7 mouse cellular contexts compared by ENCODE assay signal in the genomic region with DNA sequence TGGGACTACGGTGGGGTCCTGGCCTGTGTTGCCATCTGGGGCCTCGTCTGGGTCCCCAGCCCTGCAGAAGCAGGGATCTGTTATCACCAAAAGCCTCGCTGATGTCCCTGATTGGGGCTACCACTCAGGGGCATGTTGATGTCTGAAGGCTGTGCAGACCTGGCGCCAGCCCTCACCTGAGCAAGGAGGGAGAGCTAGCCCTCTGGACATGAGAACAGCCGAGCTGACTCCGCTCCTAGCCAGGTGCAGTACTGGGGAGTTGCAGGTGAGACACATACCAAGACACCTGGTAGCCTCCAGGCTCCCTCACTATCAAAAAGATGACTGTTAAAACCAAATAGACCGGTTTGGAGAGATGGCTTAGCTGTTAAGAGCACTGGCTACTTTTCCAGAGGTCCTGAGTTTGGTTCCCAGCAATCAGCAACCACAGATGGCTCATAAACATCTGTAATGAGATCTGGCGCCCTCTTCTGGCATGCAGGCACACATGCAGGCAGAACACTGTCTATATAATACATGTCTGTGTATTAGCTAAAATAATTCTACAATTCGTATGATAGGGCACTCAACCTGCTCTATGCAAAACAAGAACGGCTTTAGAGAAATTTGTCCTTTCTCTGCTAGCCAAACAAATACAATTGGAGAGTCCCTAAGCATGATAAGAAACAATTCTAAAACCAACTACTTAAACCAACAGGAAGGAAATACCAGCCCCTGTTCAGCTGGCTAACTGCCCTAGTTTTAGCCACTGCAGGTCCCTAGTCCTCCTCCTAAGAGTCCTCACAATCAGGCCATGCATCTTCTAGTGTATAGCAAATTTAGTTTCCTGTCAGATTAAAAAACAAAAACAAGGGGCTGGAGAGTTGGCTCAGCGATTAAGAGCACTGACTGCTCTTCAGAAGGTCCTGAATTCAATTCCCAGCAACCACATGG. TPM values are rescaled to one million over a fixed set of nuclear protein-coding genes. Genes with fewer than 3 reads are reported as not detected.
DNase-seq lines count a peak whose midpoint lies in the region; ATAC-seq lines count a peak whose summit lies in the region.

No protein-coding gene starts in this region.

- peak; percentile 15 for DNase-seq in kidney, postnatal 10 days
- no peak for DNase-seq in kidney, postnatal 14 days
- DNase-seq in NIH3T3 (ENCODE audit: low read depth) (peak; percentile 44), adipocyte (ENCODE audit: low spot score) (no peak)
- peak; percentile 37 for DNase-seq in lung, postnatal 36 days
- DNase-seq in cerebellum, adult 9-11 months = no peak

- peak; percentile 61 for ATAC-seq in CD4-positive, CD25-positive, alpha-beta regulatory T cell, adult 4 months

RNA-seq across cellular contexts. Expression of a gene that starts 12.0 kb away (rescaled TPM):
- not detected for polyA plus RNA-seq in CD4-positive, CD25-positive, alpha-beta regulatory T cell, adult 4 months (2017; shearing (Covaris generic))

RNA-seq across cellular contexts. Expression of a gene that starts 42.0 kb away (rescaled TPM):
- 10 to 100 TPM; 12.7 to 16.2 TPM for polyA plus RNA-seq in CD4-positive, CD25-positive, alpha-beta regulatory T cell, adult 4 months (2017; shearing (Covaris generic))

Comparison
In these comparisons a context has a peak if more than half of its experiments do, and no peak if none do; other contexts are left out.
1. DNase-seq: peak in kidney, postnatal 10 days (single experiment), NIH3T3 (single experiment) and lung, postnatal 36 days (single experiment); none in kidney, postnatal 14 days (single experiment), cerebellum, adult 9-11 months (single experiment) and adipocyte (single experiment).